Mouse (Mus musculus) bone marrow macrophage, adult 2 months (primary cell): ENCODE data around the gene Isg20. TPM values are rescaled to one million over a fixed set of nuclear protein-coding genes. Genes with fewer than 3 reads are reported as not detected.

Source experiments
- H3K27ac ChIP-seq: 2 replicates; pipeline ENCODE4 v1.5.1; 2012; ENCODE audit warnings: low read depth, low read length; ENCODE audit not compliant: insufficient read depth
- H3K4me1 ChIP-seq: 2 replicates; pipeline ENCODE4 v1.6.1; 2012; ENCODE audit warnings: low read length; ENCODE audit not compliant: control insufficient read depth, insufficient read depth
- H3K4me3 ChIP-seq: 2 replicates; pipeline ENCODE4 v1.5.1; 2012; ENCODE audit warnings: mild to moderate bottlenecking, low read length, moderate library complexity; ENCODE audit not compliant: insufficient read depth
- CTCF ChIP-seq: IDR thresholded peaks from 2 replicates; pipeline ENCODE4 v1.5.1; 2012; ENCODE audit warnings: low read depth, mild to moderate bottlenecking, low read length, moderate library complexity
- POLR2A ChIP-seq: IDR thresholded peaks from 2 replicates; pipeline ENCODE4 v1.6.1; 2012; ENCODE audit warnings: mild to moderate bottlenecking, low read depth, low read length, borderline replicate concordance
- polyA plus RNA-seq: library from polyadenylated mRNA; stranded (reverse); fragments of >200 nt; gene quantifications from 2 replicates; pipeline ENCODE4 v1.2.4, GENCODE M21; 2012; ENCODE audit not compliant: missing spikeins, insufficient read depth, insufficient read length

The Isg20 gene
- polyA plus RNA-seq, 1 experiment: 12.4 TPM

DNA sequence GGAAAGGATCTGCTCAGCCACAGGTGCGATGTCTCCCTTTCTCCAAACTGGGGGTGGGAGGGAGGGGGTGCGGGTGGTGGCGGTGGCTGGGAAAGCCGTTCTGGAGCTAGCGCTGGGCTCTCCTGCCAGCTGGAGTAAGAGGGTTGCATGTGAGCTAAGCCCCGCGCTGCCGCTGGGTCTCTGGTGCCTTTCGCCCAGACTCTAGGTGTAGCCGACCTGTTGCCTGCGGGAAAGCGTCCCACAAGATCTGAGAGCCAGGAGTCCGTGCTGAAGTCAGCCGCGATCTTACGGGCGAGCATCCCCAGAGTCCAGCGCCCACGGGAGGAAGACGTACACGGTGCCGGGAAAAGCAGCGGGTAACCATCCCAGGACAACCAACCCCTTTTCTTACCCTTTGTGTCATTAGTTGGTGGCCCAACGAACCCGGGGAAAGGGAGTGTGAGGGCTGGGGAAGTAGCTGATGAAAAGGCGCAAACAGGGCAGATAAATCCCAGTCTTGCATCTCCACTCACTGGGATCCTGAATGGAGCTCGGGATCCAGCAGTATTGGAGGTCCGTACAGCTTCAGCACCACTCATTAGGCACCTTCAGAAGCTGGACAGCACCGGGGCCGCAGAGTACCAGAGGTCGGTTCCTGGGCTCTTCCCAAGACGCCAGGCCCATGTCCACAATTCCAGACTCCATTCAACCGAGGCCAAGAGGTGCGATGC is 30.1 kb upstream of the Isg20 start:
- H3K4me3 ChIP-seq: no peak overlapping the region
- TF ChIP-seq POLR2A (no peak), CTCF (no peak)
- H3K4me1 ChIP-seq: no peaks in the 10 kb centered on the region
- H3K27ac ChIP-seq: no peak overlapping the region

DNA sequence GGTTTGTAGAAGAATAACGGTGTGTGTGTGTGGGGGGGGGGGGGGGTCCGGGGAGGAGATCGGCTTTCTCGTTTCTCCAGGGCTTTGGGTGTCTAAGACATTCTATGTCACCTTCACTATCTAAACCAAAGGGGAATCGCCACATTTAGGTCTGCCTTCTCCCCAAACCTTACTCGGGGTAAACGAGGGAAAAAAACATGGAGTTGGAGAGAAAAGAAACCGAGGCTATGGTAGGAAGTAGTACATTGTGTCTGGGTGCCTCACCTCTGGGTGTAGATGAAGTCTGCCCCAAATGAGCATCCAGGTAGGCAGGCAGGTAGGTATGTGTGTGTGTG is 29.5 kb upstream of the Isg20 start:
- H3K4me1 ChIP-seq: peaks cover 3% of the 10 kb centered on the region
- H3K27ac ChIP-seq: no peak overlapping the region
- no peak for TF ChIP-seq CTCF
- TF ChIP-seq POLR2A: no peak
- H3K4me3 ChIP-seq: no peak overlapping the region

DNA sequence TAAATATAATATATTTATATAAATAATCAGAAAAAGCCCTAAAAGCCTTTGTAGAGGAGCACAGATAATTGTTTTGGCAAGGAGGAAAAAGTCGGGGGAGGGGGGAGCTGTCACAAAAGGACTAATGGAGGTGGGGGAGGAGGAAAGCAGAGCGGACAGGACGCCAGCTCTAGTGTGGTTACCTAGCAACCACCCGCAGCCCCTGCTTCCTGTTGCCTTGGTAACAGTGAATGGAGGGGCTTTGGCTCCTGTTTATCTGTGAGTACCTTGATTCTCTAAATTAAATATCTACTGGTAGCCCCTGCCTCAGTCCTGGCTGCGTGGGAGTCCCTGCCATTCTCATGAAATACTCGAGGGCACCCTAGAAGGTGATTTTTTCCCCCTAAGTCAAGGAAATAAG is 29.1 kb upstream of the Isg20 start:
- Histone ChIP-seq H3K27ac (no peak overlapping the region), H3K4me1 (peaks cover 5% of the 10 kb centered on the region)

DNA sequence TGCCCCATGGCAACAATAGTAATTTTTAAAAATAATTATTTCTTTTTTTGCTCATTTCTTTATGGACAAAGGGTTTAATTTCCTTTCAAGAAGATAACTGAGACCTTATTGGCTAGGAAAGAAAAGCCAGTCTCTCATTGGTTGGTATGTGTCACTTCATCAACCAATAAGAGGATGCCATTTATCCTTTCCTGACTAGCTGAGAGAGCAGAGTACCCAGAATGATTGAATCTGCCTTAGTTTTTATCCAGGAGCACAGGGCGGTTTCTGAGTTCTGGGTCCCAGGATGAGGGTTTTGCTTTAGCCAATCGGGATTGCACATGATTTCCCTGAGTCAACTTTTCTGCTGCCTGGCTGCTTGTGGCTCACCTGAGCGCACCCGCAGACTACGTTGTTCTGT is 27.8 kb upstream of the Isg20 start:
- no peak overlapping the region for H3K4me3 ChIP-seq
- no peak overlapping the region for H3K27ac ChIP-seq
- no peak for TF ChIP-seq POLR2A
- TF ChIP-seq CTCF: no peak
- H3K4me1 ChIP-seq: peaks cover 5% of the 10 kb centered on the region

More for the DNA sequence above, 29.1 kb upstream of the Isg20 start:
- no peak overlapping the region for H3K4me3 ChIP-seq
- TF ChIP-seq POLR2A (no peak), CTCF (no peak)

DNA sequence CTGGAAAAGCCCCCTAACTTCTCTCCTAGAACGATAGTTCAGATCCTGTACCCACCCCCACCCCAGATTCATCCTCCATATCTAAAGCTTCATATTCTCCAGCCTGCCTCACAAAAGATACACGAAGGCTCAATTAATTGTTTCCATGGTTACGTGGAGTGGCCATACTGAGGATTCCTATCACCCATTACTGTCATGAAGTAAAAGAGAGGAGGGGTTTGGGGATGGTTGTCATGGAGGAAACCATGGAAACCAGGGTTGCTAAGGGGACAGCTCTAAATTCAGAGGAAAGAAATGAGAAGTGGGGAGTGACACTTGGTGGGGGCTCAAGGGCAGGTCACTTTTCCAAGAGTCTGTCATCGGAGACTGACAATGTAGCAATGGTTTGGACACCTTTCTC is 26.7 kb upstream of the Isg20 start:
- H3K4me1 ChIP-seq: peaks cover 5% of the 10 kb centered on the region
- TF ChIP-seq CTCF (no peak), POLR2A (no peak)
- no peak overlapping the region for H3K4me3 ChIP-seq

DNA sequence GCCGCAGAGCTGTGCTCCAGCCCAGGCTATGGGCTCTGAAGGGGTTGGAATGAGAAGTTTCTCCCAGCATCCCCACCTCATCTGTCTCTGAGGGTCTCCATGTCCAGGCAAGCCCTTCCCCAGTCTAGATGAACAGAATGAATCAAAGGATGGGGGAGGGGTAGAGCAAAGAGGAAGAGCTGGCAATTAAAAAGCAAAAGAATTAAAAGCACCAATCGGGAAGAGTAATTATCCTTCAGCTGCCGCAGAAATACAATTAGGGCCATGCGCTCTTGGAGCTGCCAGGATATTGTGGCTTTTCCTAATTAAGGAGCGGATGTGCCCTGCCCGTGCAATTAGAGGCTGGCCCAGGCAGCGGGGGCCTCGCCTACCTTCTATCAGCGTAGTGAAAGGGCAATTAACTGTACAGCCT is 25.8 kb upstream of the Isg20 start:
- TF ChIP-seq POLR2A: no peak
- TF ChIP-seq CTCF: no peak
- Histone ChIP-seq H3K27ac (no peak overlapping the region), H3K4me3 (no peak overlapping the region), H3K4me1 (peaks cover 5% of the 10 kb centered on the region)

More for the DNA sequence above, 26.7 kb upstream of the Isg20 start:
- H3K27ac ChIP-seq: no peak overlapping the region

DNA sequence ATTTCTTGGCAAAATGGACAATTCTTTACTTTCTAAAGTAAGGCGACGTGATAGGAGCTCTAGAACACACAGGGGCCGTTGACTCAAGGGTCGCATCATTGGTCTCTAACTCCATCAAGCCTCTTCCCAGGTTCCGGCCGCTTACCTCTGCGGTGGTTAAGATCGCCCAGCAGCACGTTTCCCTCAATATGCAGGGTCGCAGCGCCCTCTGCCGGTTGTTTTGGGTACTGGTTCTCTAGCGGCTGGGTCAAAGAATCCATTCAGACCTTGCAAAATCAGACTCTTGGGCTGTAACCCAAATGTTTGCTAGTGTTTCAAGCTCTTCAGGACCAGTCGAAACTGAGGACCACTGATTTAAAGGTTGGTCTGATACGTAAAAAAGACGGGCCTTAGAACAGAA is 22.6 kb upstream of the Isg20 start:
- TF ChIP-seq POLR2A (no peak), CTCF (peak; percentile 94)
- no peak overlapping the region for H3K27ac ChIP-seq
- no peak overlapping the region for H3K4me3 ChIP-seq
- H3K4me1 ChIP-seq: peaks cover 5% of the 10 kb centered on the region

DNA sequence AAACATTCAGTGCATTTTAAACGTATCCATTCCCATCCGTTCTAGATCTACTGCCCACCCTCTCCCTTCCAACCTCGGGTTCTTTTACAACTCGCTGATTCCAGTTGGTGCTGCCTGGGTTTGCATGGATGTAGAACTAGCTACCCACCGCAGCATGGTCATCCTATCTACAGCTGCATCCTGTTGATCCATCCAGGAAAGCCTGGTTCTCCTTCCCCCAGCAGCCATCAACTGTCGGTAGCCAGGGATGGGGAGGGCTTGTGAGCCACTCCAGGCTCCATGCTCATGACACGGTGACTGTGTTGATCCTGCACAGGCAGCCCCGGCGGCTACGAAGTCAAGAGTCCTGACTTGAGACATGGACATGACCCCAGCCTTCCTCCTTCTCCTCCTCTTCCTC is 19.3 kb upstream of the Isg20 start:
- Histone ChIP-seq H3K27ac (no peak overlapping the region), H3K4me1 (no peaks in the 10 kb centered on the region; the same call in none of the 2 replicates), H3K4me3 (no peak overlapping the region)
- TF ChIP-seq POLR2A: no peak
- no peak for TF ChIP-seq CTCF

DNA sequence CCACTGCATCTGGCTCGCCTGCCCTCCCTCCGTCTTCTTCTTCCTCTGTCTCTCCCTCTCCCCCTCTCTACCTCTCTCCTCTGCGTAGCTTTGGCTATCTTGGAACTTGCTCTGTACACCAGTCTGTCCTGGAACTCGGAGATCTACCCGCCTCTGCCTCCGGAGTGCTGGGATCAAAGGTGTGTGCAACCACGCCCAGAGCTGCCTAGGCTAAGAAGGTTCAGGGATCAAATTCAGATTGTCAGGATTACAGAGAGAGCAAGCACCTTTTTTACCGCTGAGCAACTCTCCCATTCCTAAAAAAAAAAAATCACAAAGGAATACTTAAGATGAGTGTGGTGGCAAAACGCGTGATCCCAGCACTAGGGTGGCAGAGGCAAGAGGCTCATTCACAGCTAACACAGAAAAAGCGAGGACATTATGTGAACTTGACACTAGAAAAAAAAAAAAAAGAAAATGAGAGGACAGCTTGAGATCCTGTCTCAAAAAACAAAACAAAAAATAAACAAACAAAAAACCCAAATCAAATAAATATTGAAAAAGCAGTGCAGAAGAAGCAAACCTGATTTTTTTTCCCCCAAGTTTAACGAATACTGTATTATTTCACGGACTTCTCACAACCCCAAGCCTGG is 18.1 kb upstream of the Isg20 start:
- no peaks in the 10 kb centered on the region; the same call in none of the 2 replicates for H3K4me1 ChIP-seq
- no peak overlapping the region for H3K27ac ChIP-seq
- TF ChIP-seq POLR2A (no peak), CTCF (no peak)
- peak overlapping the region; percentile 56 for H3K4me3 ChIP-seq

DNA sequence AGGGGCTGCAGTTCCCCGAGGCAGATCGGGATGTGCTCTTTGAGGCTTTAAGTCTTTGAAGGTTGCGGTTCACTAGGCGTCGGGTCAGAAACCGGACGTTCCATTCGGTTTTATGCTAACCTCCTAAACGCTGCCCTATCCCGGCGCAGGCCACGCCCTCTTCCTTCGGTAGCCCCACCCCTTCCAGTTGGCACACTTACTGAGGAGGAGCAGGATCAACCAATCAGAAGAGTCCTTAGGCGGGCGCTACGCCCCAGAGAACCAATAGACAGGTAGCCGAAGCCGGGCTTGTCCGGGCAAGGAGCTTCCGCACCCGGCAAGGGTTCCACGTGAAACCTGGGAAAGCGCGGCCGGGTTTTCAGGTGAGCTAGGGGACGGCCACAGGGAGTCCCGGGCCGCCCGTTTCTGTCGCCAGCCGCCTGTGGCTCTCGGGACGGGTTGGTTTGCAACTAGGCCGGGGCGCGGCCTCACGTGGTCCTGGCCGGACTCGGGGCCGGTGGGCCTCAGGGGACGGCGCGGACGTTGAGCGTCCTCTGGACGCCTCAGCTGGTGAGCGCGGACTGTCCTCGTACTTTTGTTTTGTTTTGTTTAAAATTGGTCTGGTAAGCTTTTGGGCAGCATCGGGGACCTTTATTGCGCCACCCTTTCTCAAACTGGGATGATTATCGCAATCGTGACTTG is 17.4 kb upstream of the Isg20 start, which contains the start of gene Aen:
Gene Aen (plus strand): TSS at position 202 of the 681 bp plus-strand sequence.
- Histone ChIP-seq H3K4me3 (peak within 1 kb of the TSS; percentile 67), H3K4me1 (no peaks in the 10 kb centered on the region; the same call in none of the 2 replicates), H3K27ac (no peak within 1 kb of the TSS)
- TF ChIP-seq CTCF (no peak), POLR2A (no peak)
